Comparison of ENCODE assay signal across 8 mouse cellular contexts in the genomic region with DNA sequence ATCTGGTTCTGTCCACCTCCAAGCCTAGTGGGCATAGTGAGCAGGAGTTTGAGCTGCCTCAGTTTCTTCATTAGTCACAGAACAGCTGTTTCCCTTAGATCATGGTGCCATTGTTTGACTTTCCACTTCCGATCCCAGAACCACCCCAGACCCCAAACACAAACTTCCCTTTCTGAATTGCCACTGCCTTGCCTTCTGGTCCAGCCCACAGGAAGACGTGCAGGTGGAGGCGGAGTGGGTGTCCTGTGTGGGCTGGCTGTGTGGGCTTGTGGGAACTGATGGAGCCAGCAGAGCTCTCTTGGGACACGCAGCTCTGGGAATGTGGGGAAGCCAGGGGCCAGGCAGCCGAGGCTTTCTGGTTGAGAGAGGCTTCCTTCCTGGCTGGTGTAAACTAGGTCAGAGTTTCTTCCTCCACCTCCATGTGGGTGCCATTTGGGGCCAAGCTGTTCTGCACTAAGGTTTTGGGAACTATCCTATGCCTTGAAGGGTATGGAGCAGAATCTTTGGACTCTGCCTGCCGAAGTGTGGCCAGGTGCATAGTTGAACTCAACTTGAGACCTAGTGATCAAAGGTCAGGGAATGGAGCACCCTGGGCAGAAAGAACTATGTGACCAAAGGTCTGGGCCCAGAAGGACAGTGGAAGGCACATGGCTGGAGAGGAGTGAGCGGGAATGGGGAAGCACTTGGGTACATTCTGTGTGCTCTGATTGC. TPM values are rescaled to one million over a fixed set of nuclear protein-coding genes. Genes with fewer than 3 reads are reported as not detected.
DNase-seq lines count a peak whose midpoint lies in the region; ATAC-seq lines count a peak whose summit lies in the region.
"Had no signal": no experiment of that assay in that cellular context is flagged by ENCODE, and none has a peak within 500 bp of the region (broad histone marks: within the 10 kb centered on the region; RNA-seq: fewer than 3 reads in every experiment).

No protein-coding gene starts in this region.

- no peak overlapping the region for H3K9ac ChIP-seq in neural tube, embryonic 12.5 days
- no peak overlapping the region for H3K9ac ChIP-seq in hindbrain, embryonic 16.5 days (ENCODE audit: low read depth, low read length)
- H3K9ac ChIP-seq: liver, embryonic 15.5 days had no signal

- no peak overlapping the region for H3K27ac ChIP-seq in neural tube, embryonic 12.5 days
- peak overlapping the region; percentile 9; the same call in 1 of the 2 replicates for H3K27ac ChIP-seq in hindbrain, embryonic 16.5 days (ENCODE audit: low read depth, low read length)
- H3K27ac ChIP-seq: liver, embryonic 15.5 days had no signal

- intact Hi-C loops in left cerebral cortex, postnatal 4 days (cut with DNase I): no loop called here

- H3K4me2 ChIP-seq in neural tube, embryonic 12.5 days (replicated peaks): peak overlapping the region; percentile 72
- 0 out of 2 replicates have a peak overlapping the region, but pooled peaks have one; percentile 13 for H3K4me2 ChIP-seq in hindbrain, embryonic 16.5 days (ENCODE audit: low read length)
- H3K4me2 ChIP-seq: liver, embryonic 15.5 days had no signal

- 81% methylated on average over 7 of the region's 7 CpGs for WGBS in neural tube, embryonic 12.5 days
- WGBS in hindbrain, embryonic 16.5 days: 83% methylated on average over 7 of the region's 7 CpGs

- peaks cover 36% of the 10 kb centered on the region for H3K36me3 ChIP-seq in neural tube, embryonic 12.5 days
- H3K36me3 ChIP-seq in hindbrain, embryonic 16.5 days (ENCODE audit: control insufficient read depth, insufficient read depth, low read length): peaks cover 9% of the 10 kb centered on the region; the same call in 1 of the 2 replicates

- DNase-seq in neural tube, embryonic 10.5 days (ENCODE audit: extremely low spot score, low spot score): no peak
- DNase-seq in heart, adult 18-20 months: peak; percentile 50 to 78
- peak; percentile 50 for DNase-seq in lung, postnatal 25 days (ENCODE audit: low spot score)
- DNase-seq in left cerebral cortex, postnatal 4 days: no peak
- DNase-seq in right cerebral cortex, adult 18-20 months: no peak

- H3K9me3 ChIP-seq in neural tube, embryonic 12.5 days: no peaks in the 10 kb centered on the region
- H3K9me3 ChIP-seq in hindbrain, embryonic 16.5 days (ENCODE audit: control insufficient read depth, low read length): no peaks in the 10 kb centered on the region
- H3K9me3 ChIP-seq: liver, embryonic 15.5 days had no signal

- H3K4me1 ChIP-seq in neural tube, embryonic 12.5 days: peaks cover 47% of the 10 kb centered on the region
- H3K4me1 ChIP-seq in hindbrain, embryonic 16.5 days (ENCODE audit: control insufficient read depth, insufficient read depth, low read depth, low read length): peaks cover 67% of the 10 kb centered on the region

- no peak for ATAC-seq in neural tube, embryonic 12.5 days (ENCODE audit: low FRiP score, low read depth)
- no peak for ATAC-seq in hindbrain, embryonic 16.5 days

- H3K4me3 ChIP-seq in neural tube, embryonic 12.5 days: no peak overlapping the region
- H3K4me3 ChIP-seq in hindbrain, embryonic 16.5 days (ENCODE audit: low read length): no peak overlapping the region
- H3K4me3 ChIP-seq: liver, embryonic 15.5 days had no signal

- no peaks in the 10 kb centered on the region for H3K27me3 ChIP-seq in neural tube, embryonic 12.5 days (replicated peaks)
- no peaks in the 10 kb centered on the region for H3K27me3 ChIP-seq in hindbrain, embryonic 16.5 days (replicated peaks; ENCODE audit: control insufficient read depth, insufficient read depth, low read length)

RNA-seq across cellular contexts. Expression of a gene that starts 3.9 kb away (rescaled TPM):
- polyA plus RNA-seq in neural tube, embryonic 12.5 days (2016; fragmentation: Nextera tagmentation; extraction: Ambion mirVana): 47.7 and 52.1 TPM in 2 replicates
- total RNA-seq in heart, adult 18-20 months (2021): 10 to 100 TPM; 17.1 to 20.8 TPM
- polyA plus RNA-seq in hindbrain, embryonic 16.5 days (2015; fragmentation: Nextera tagmentation; extraction: Ambion mirVana): 28.9 and 31.6 TPM in 2 replicates
- 10 to 100 TPM; 12.1 to 13.8 TPM for total RNA-seq in left cerebral cortex, postnatal 4 days (2021)

RNA-seq across cellular contexts. Expression of a gene that starts 9.1 kb away (rescaled TPM):
- 115 and 117 TPM in 2 replicates for polyA plus RNA-seq in neural tube, embryonic 12.5 days (2016; fragmentation: Nextera tagmentation; extraction: Ambion mirVana)
- total RNA-seq in heart, adult 18-20 months (2021): 10 to 100 TPM; 24.6 to 26.5 TPM
- polyA plus RNA-seq in hindbrain, embryonic 16.5 days (2015; fragmentation: Nextera tagmentation; extraction: Ambion mirVana): 134 and 150 TPM in 2 replicates
- 100 to 1,000 TPM; 269 to 310 TPM for total RNA-seq in left cerebral cortex, postnatal 4 days (2021)

Comparison
In these comparisons a context has a peak if more than half of its experiments do, and no peak if none do; other contexts are left out.
1. DNase-seq: peak in heart, adult 18-20 months (2 of 2) and lung, postnatal 25 days (single experiment); none in neural tube, embryonic 10.5 days (single experiment), left cerebral cortex, postnatal 4 days (single experiment) and right cerebral cortex, adult 18-20 months (single experiment).
2. RNA of a gene that starts 9.1 kb away (total RNA-seq): 269 to 310 TPM in left cerebral cortex, postnatal 4 days; 24.6 to 26.5 TPM in heart, adult 18-20 months; every median in the first group is over 4 times any median in the second.